Mouse (Mus musculus) mouse trophoblast stem cell (cell line): ENCODE data around the gene Alkbh1.

ENCODE experiments used
- in situ Hi-C, 2 experiments: fragments of 300-500 bp; cut with MseI, MboI; formaldehyde crosslinking; loops; 2 replicates in 1 of 2; 3 replicates in 1 of 2; pipeline ENCODE4 v1.15.1; 2025

Gene Alkbh1

GRCm38 (mm10) chr12:87385051-87385450 lies 58.8 kb downstream of the Alkbh1 start:
- in situ Hi-C loops = no loop called here

- in situ Hi-C loops = no loop called here
These were observed 62.5 kb downstream of the Alkbh1 start for GRCm38 (mm10) chr12:87381380-87381682.

- in situ Hi-C loops = no loop called here
These were observed 63.0 kb downstream of the Alkbh1 start for GRCm38 (mm10) chr12:87380586-87381379.

- in situ Hi-C loops = no loop called here
These were observed 64.3 kb downstream of the Alkbh1 start for GRCm38 (mm10) chr12:87379496-87379895.
